Mouse (Mus musculus): ENCODE data around the gene Ankrd9.

Gene Ankrd9

GRCm38 (mm10) chr12:110989409-110989808, 10.6 kb upstream of the Ankrd9 start:
- DNase-seq (ENCODE audit: low read depth): no peak

GRCm38 (mm10) chr12:110986536-110987425, 7.9 kb upstream of the Ankrd9 start:
- DNase-seq (ENCODE audit: low read depth): no peak

GRCm38 (mm10) chr12:110985141-110985540, 6.3 kb upstream of the Ankrd9 start:
- no peak for DNase-seq (ENCODE audit: low read depth)

GRCm38 (mm10) chr12:110984598-110984997, 5.8 kb upstream of the Ankrd9 start:
- DNase-seq (ENCODE audit: low read depth): no peak

GRCm38 (mm10) chr12:110983714-110984113, 4.9 kb upstream of the Ankrd9 start:
- no peak for DNase-seq (ENCODE audit: low read depth)

GRCm38 (mm10) chr12:110983083-110983482, 4.2 kb upstream of the Ankrd9 start:
- no peak for DNase-seq (ENCODE audit: low read depth)

- no peak for DNase-seq (ENCODE audit: low read depth)
These were observed 2.9 kb upstream of the Ankrd9 start for GRCm38 (mm10) chr12:110981736-110982135.

GRCm38 (mm10) chr12:110979808-110980207, 968 bp upstream of the Ankrd9 start:
- DNase-seq (ENCODE audit: low read depth): no peak

GRCm38 (mm10) chr12:110977896-110978606, 789 bp downstream of the Ankrd9 start:
- no peak for DNase-seq (ENCODE audit: low read depth)

GRCm38 (mm10) chr12:110977345-110977733, 1.5 kb downstream of the Ankrd9 start:
- no peak for DNase-seq (ENCODE audit: low read depth)

GRCm38 (mm10) chr12:110976589-110977344, 2.1 kb downstream of the Ankrd9 start:
- DNase-seq (ENCODE audit: low read depth): no peak

- no peak for DNase-seq (ENCODE audit: low read depth)
These were observed 2.9 kb downstream of the Ankrd9 start for GRCm38 (mm10) chr12:110975838-110976468.

GRCm38 (mm10) chr12:110975385-110975784, 3.5 kb downstream of the Ankrd9 start:
- DNase-seq (ENCODE audit: low read depth): no peak

GRCm38 (mm10) chr12:110974726-110975125, 4.1 kb downstream of the Ankrd9 start:
- DNase-seq (ENCODE audit: low read depth): no peak

GRCm38 (mm10) chr12:110974295-110974694, 4.5 kb downstream of the Ankrd9 start:
- DNase-seq (ENCODE audit: low read depth): no peak

GRCm38 (mm10) chr12:110973829-110974228, 5.0 kb downstream of the Ankrd9 start:
- no peak for DNase-seq (ENCODE audit: low read depth)

GRCm38 (mm10) chr12:110971972-110972371, 6.9 kb downstream of the Ankrd9 start:
- DNase-seq (ENCODE audit: low read depth): no peak

GRCm38 (mm10) chr12:110970408-110970807, 8.4 kb downstream of the Ankrd9 start:
- no peak for DNase-seq (ENCODE audit: low read depth)

GRCm38 (mm10) chr12:110967146-110967545, 11.7 kb downstream of the Ankrd9 start:
- no peak for DNase-seq (ENCODE audit: low read depth)

- no peak for DNase-seq (ENCODE audit: low read depth)
These were observed 12.8 kb downstream of the Ankrd9 start for GRCm38 (mm10) chr12:110966079-110966478.

- DNase-seq (ENCODE audit: low read depth): no peak
These were observed 13.3 kb downstream of the Ankrd9 start for GRCm38 (mm10) chr12:110965500-110965899.

- DNase-seq (ENCODE audit: low read depth): no peak
These were observed 16.9 kb downstream of the Ankrd9 start for GRCm38 (mm10) chr12:110961973-110962372.

All from fibroblast of lung, adult 2 months (primary cell).